Mouse (Mus musculus): ENCODE measurements around the gene Tcaim. TPM values are rescaled to one million over a fixed set of nuclear protein-coding genes. Genes with fewer than 3 reads are reported as not detected.
A peak's percentile ranks its signal among the peaks of the same experiment; 100 is the strongest.

The Tcaim gene
- total and polyA plus RNA-seq, 3 experiments: 2.7 to 3.6 TPM; not detected in 1

GRCm38 (mm10) chr9:122860752-122861151 is 55.4 kb downstream of the Tcaim start:
- no peak for TF ChIP-seq CHD1 (IDR thresholded peaks at IDR 0.05; ENCODE audit: low read depth, low read length)
- peaks cover 9% of the 10 kb centered on the region in 2 experiments for H3K4me1 ChIP-seq (ENCODE audit: control insufficient read depth in 1 of 2, insufficient read depth in 2 of 2, low read length in 2 of 2)
- no peak for DNase-seq (ENCODE audit: low read depth, low spot score)
- no peak overlapping the region for H3K9ac ChIP-seq (ENCODE audit: control insufficient read depth, low read depth, low read length, poor library complexity, severe bottlenecking)
- no peak overlapping the region for H3K4me3 ChIP-seq (ENCODE audit: control insufficient read depth in 1 of 2, insufficient read depth in 1 of 2, low read depth in 2 of 2, low read length in 2 of 2)
- peaks cover 36% of the 10 kb centered on the region for H3K79me2 ChIP-seq (ENCODE audit: control insufficient read depth, insufficient read depth, low read length, poor library complexity)
- H3K27ac ChIP-seq (ENCODE audit: control insufficient read depth, low read depth, low read length): no peak overlapping the region
- no peaks in the 10 kb centered on the region for H3K9me3 ChIP-seq (replicated peaks; ENCODE audit: insufficient read depth, low read length)
- H3K36me3 ChIP-seq (ENCODE audit: control insufficient read depth in 1 of 2, insufficient read depth in 2 of 2, low read length in 2 of 2): peaks cover 16 to 56% of the 10 kb centered on the region in 2 experiments
- no peaks in the 10 kb centered on the region for H3K27me3 ChIP-seq (ENCODE audit: control insufficient read depth in 1 of 2, insufficient read depth in 2 of 2, low read length in 2 of 2)

GRCm38 (mm10) chr9:122863731-122864130 is 58.4 kb downstream of the Tcaim start:
- Histone ChIP-seq H3K27me3 (ENCODE audit: control insufficient read depth in 1 of 2, insufficient read depth in 2 of 2, low read length in 2 of 2) (no peaks in the 10 kb centered on the region), H3K9me3 (replicated peaks; ENCODE audit: insufficient read depth, low read length) (no peaks in the 10 kb centered on the region), H3K4me3 (ENCODE audit: control insufficient read depth in 1 of 2, insufficient read depth in 1 of 2, low read depth in 2 of 2, low read length in 2 of 2) (no peak overlapping the region), H3K4me1 (ENCODE audit: control insufficient read depth in 1 of 2, insufficient read depth in 2 of 2, low read length in 2 of 2) (peaks cover 9 to 11% of the 10 kb centered on the region in 2 experiments), H3K36me3 (ENCODE audit: control insufficient read depth in 1 of 2, insufficient read depth in 2 of 2, low read length in 2 of 2) (peaks cover 18 to 28% of the 10 kb centered on the region in 2 experiments), H3K27ac (ENCODE audit: control insufficient read depth, low read depth, low read length) (no peak overlapping the region), H3K9ac (ENCODE audit: control insufficient read depth, low read depth, low read length, poor library complexity, severe bottlenecking) (no peak overlapping the region; the same call in 1 of the 2 replicates), H3K79me2 (ENCODE audit: control insufficient read depth, insufficient read depth, low read length, poor library complexity) (peaks cover 37% of the 10 kb centered on the region)
- DNase-seq (ENCODE audit: low read depth, low spot score): no peak
- TF ChIP-seq MEF2A (IDR thresholded peaks at IDR 0.05; ENCODE audit: extremely low read depth, insufficient replicate concordance, low read depth, low read length, poor library complexity, severe bottlenecking): no peak
- TF ChIP-seq BHLHE40 (IDR thresholded peaks at IDR 0.05; ENCODE audit: borderline replicate concordance, low read depth, low read length): no peak
- TF ChIP-seq EP300 (IDR thresholded peaks at IDR 0.05; ENCODE audit: low read depth in 1 of 2, low read length in 2 of 2): peak in 1 of 2 experiments; percentile 20; a peak in 2 of 4 replicates
- no peak for TF ChIP-seq TAL1 (IDR thresholded peaks at IDR 0.05; ENCODE audit: low read length)
- TF ChIP-seq KAT2A (conservative IDR thresholded peaks at IDR 0.05; ENCODE audit: low read depth, low read length): no peak
- no peak for TF ChIP-seq ZKSCAN1 (IDR thresholded peaks at IDR 0.05; ENCODE audit: low read depth, low read length)
- no peak for TF ChIP-seq RCOR1 (IDR thresholded peaks at IDR 0.05; ENCODE audit: low read depth, low read length)
- TF ChIP-seq E2F4 (IDR thresholded peaks at IDR 0.05; ENCODE audit: borderline replicate concordance, low read depth, low read length): no peak
- no peak for TF ChIP-seq RAD21 (IDR thresholded peaks at IDR 0.05; ENCODE audit: low read depth, low read length)
- peak; percentile 50; the same call in 1 of the 2 replicates for TF ChIP-seq GATA1 (IDR thresholded peaks at IDR 0.05; ENCODE audit: low read depth, low read length)
- no peak for TF ChIP-seq NRF1 (IDR thresholded peaks at IDR 0.05; ENCODE audit: insufficient read depth, low read depth, low read length, poor library complexity, severe bottlenecking)
- peak; percentile 28; the same call in 1 of the 2 replicates for TF ChIP-seq TCF12 (IDR thresholded peaks at IDR 0.05; ENCODE audit: low read depth, low read length)
- no peak for TF ChIP-seq MYC (IDR thresholded peaks at IDR 0.05; ENCODE audit: low read depth, low read length)
- peak; percentile 37; the same call in 1 of the 2 replicates for TF ChIP-seq ETS1 (IDR thresholded peaks at IDR 0.05; ENCODE audit: low read depth, low read length)
- TF ChIP-seq POLR2AphosphoS5 (IDR thresholded peaks at IDR 0.05; ENCODE audit: borderline replicate concordance, low read depth, low read length): no peak
